Mouse (Mus musculus) C2C12 (cell line): ENCODE data around the gene Pard3b.

Experiments
- CTCF ChIP-seq: IDR thresholded peaks from one replicate; pipeline ENCODE4 v1.5.1; 2011; ENCODE audit not compliant: control insufficient read depth, insufficient read depth, insufficient read length
- FOSL1 ChIP-seq: IDR thresholded peaks from one replicate; pipeline ENCODE4 v1.8.0; 2011; ENCODE audit warnings: mild to moderate bottlenecking, low read length; ENCODE audit not compliant: poor library complexity, insufficient read depth, severe bottlenecking
- MAX ChIP-seq: IDR thresholded peaks from one replicate; pipeline ENCODE4 v1.6.1; 2011; ENCODE audit warnings: mild to moderate bottlenecking, control low read depth
- MYOD1 ChIP-seq: IDR thresholded peaks from one replicate; pipeline ENCODE4 v1.6.1; 2011; ENCODE audit warnings: low read depth; ENCODE audit not compliant: control insufficient read depth, insufficient read length
- MYOG ChIP-seq: IDR thresholded peaks from one replicate; pipeline ENCODE4 v1.6.1; 2011; ENCODE audit not compliant: control insufficient read depth, insufficient read length; ENCODE audit errors: extremely low read depth
- USF1 ChIP-seq: IDR thresholded peaks from one replicate; pipeline ENCODE4 v1.6.1; 2011; ENCODE audit warnings: low read depth, mild to moderate bottlenecking, control low read depth, moderate library complexity

- TF ChIP-seq CTCF, result no peak
- TF ChIP-seq MAX, result no peak
- TF ChIP-seq MYOD1, result no peak
- TF ChIP-seq USF1, result no peak
- no peak for TF ChIP-seq FOSL1
- TF ChIP-seq MYOG, result no peak
These were observed 448.8 kb downstream of the Pard3b start for GRCm38 (mm10) chr1:62087464-62087863.
